Mouse (Mus musculus): Measurements from ENCODE around the gene Ankrd65. TPM values are rescaled to one million over a fixed set of nuclear protein-coding genes. Genes with fewer than 3 reads are reported as not detected.
"Not testable (repeated sequence)": the region's sequence is repeated elsewhere in the genome, so short reads cannot be mapped to it uniquely, and the experiment has no call there.

Gene Ankrd65
- polyA plus RNA-seq, 3 experiments from 2014 or later: not detected

GRCm38 (mm10) chr4:155774971-155775740, 15.1 kb upstream of the Ankrd65 start:
- ATAC-seq: no peak

- ATAC-seq: no peak
Observed at GRCm38 (mm10) chr4:155775855-155776254, 14.4 kb upstream of the Ankrd65 start.

GRCm38 (mm10) chr4:155776704-155777335, 13.4 kb upstream of the Ankrd65 start:
- ATAC-seq: no peak

- no peak for ATAC-seq
Observed at GRCm38 (mm10) chr4:155777816-155778215, 12.4 kb upstream of the Ankrd65 start.

- no peak for ATAC-seq
Observed at GRCm38 (mm10) chr4:155779498-155779897, 10.7 kb upstream of the Ankrd65 start.

GRCm38 (mm10) chr4:155780895-155781294, 9.3 kb upstream of the Ankrd65 start:
- no peak for ATAC-seq

- no peak for ATAC-seq
Observed at GRCm38 (mm10) chr4:155783486-155784080, 6.7 kb upstream of the Ankrd65 start.

- ATAC-seq: peak; percentile 56
Observed at GRCm38 (mm10) chr4:155784081-155784701, 6.0 kb upstream of the Ankrd65 start.

- no peak for ATAC-seq
Observed at GRCm38 (mm10) chr4:155785246-155785645, 5.0 kb upstream of the Ankrd65 start.

GRCm38 (mm10) chr4:155785819-155786218, 4.4 kb upstream of the Ankrd65 start, which contains the start of gene Tmem88b:
Gene Tmem88b, minus strand, starts transcription at chr4:155785874.
- ATAC-seq: no peak

GRCm38 (mm10) chr4:155788300-155788699, 1.9 kb upstream of the Ankrd65 start:
- ATAC-seq: no peak

GRCm38 (mm10) chr4:155788833-155789232, 1.4 kb upstream of the Ankrd65 start:
- not testable (repeated sequence) for ATAC-seq

- ATAC-seq: no peak
Observed at GRCm38 (mm10) chr4:155790650-155791161, 467 bp downstream of the Ankrd65 start.

GRCm38 (mm10) chr4:155791240-155791933, 1.1 kb downstream of the Ankrd65 start:
- ATAC-seq: no peak

GRCm38 (mm10) chr4:155793730-155794129, 3.5 kb downstream of the Ankrd65 start:
- no peak for ATAC-seq

- no peak for ATAC-seq
Observed at GRCm38 (mm10) chr4:155802075-155802474, 11.8 kb downstream of the Ankrd65 start.

GRCm38 (mm10) chr4:155802741-155803339, 12.6 kb downstream of the Ankrd65 start, which contains the start of gene Mrpl20:
Gene Mrpl20, plus strand, starts transcription at chr4:155802878.
- ATAC-seq: peak; percentile 57

- ATAC-seq: peak; percentile 94
Observed at GRCm38 (mm10) chr4:155803340-155804041, 13.3 kb downstream of the Ankrd65 start.

GRCm38 (mm10) chr4:155807841-155808240, 17.6 kb downstream of the Ankrd65 start:
- no peak for ATAC-seq

- peak; percentile 99 for ATAC-seq
Observed at GRCm38 (mm10) chr4:155811929-155812664, 21.9 kb downstream of the Ankrd65 start, which contains the start of gene Ccnl2. Gene Ccnl2, plus strand, starts transcription at chr4:155812489.

All from inflammation-experienced regulatory T-cells, adult 6 months (primary cell).